Mouse (Mus musculus) C2C12 (cell line): ENCODE results near the gene Gjc2.

ENCODE experiments used
- CTCF ChIP-seq: IDR thresholded peaks from one replicate; pipeline ENCODE4 v1.5.1; 2011; ENCODE audit not compliant: control insufficient read depth, insufficient read depth, insufficient read length
- MAX ChIP-seq: IDR thresholded peaks from one replicate; pipeline ENCODE4 v1.6.1; 2011; ENCODE audit warnings: mild to moderate bottlenecking, control low read depth
- USF1 ChIP-seq: IDR thresholded peaks from one replicate; pipeline ENCODE4 v1.6.1; 2011; ENCODE audit warnings: low read depth, mild to moderate bottlenecking, control low read depth, moderate library complexity

- no peak for TF ChIP-seq CTCF
- TF ChIP-seq MAX = no peak
- TF ChIP-seq USF1 = no peak
Measured at GRCm38 (mm10) chr11:59218389-59218998, 35.5 kb upstream of the Gjc2 start.
